Mouse (Mus musculus) CH12.LX (cell line): ENCODE measurements around the gene Leng9. TPM values are rescaled to one million over a fixed set of nuclear protein-coding genes. Genes with fewer than 3 reads are reported as not detected.

Experiments
- DNase-seq: peaks from one replicate; pipeline ENCODE4 v3.0.0-alpha.2; 2013; ENCODE audit errors: extremely low read depth
- H3K27ac ChIP-seq: 2 replicates; pipeline ENCODE4 v1.5.1; 2012; ENCODE audit warnings: low read depth, mild to moderate bottlenecking, control low read depth, moderate library complexity; ENCODE audit not compliant: insufficient read depth
- H3K27me3 ChIP-seq: replicated peaks from 2 replicates; pipeline ENCODE3; 2012; ENCODE audit warnings: inconsistent platforms
- H3K36me3 ChIP-seq, 2 experiments: replicated peaks in 1 of 2; 2 replicates each; pipeline versions ENCODE3 to v1.6.1; 2012; ENCODE audit warnings: inconsistent platforms in 1 of 2, low read length in 1 of 2, mild to moderate bottlenecking in 1 of 2, mixed read lengths in 1 of 2, moderate library complexity in 1 of 2; ENCODE audit not compliant: control insufficient read depth in 1 of 2, insufficient read depth in 1 of 2
- H3K4me1 ChIP-seq, 2 experiments: 2 replicates each; pipeline ENCODE4 v1.6.1; 2012; ENCODE audit warnings: inconsistent platforms in 1 of 2, moderate library complexity in 1 of 2; ENCODE audit not compliant: insufficient read depth in 2 of 2, control insufficient read depth in 1 of 2
- H3K4me2 ChIP-seq: 2 replicates; pipeline ENCODE4 v1.6.1; 2012; ENCODE audit warnings: low read depth, mild to moderate bottlenecking, control low read depth; ENCODE audit not compliant: poor library complexity, insufficient read depth, severe bottlenecking
- H3K4me3 ChIP-seq, 3 experiments: fragments of 150-350 bp in 1 of 3; sonication (generic) in 1 of 3; replicated peaks in 1 of 3; 2 replicates each; pipeline versions ENCODE3 to v1.5.1; 2011 to 2012; ENCODE audit warnings: low read depth in 2 of 3, low read length in 2 of 3, mild to moderate bottlenecking in 2 of 3, moderate library complexity in 2 of 3, control low read depth in 1 of 3, improper control_type of control experiment in 1 of 3, inconsistent platforms in 1 of 3, mixed read lengths in 1 of 3; ENCODE audit not compliant: poor library complexity in 1 of 3
- H3K79me2 ChIP-seq: replicated peaks from 2 replicates; pipeline ENCODE4 v1.6.1; 2012; ENCODE audit warnings: mild to moderate bottlenecking, moderate library complexity; ENCODE audit not compliant: control insufficient read depth, poor library complexity, insufficient read depth, severe bottlenecking; ENCODE audit errors: extremely low read depth
- H3K9ac ChIP-seq: 2 replicates; pipeline ENCODE4 v1.6.1; 2012; ENCODE audit warnings: low read depth, mild to moderate bottlenecking, control low read depth, moderate library complexity; ENCODE audit not compliant: insufficient read depth
- H3K9me3 ChIP-seq: replicated peaks from 2 replicates; pipeline ENCODE3; 2012; ENCODE audit warnings: low read length, inconsistent platforms, mixed read lengths
- BHLHE40 ChIP-seq: IDR thresholded peaks from 2 replicates; pipeline ENCODE4 v1.6.1; 2011; ENCODE audit warnings: mild to moderate bottlenecking, low read depth, low read length, improper control_type of control experiment
- CHD1 ChIP-seq: IDR thresholded peaks from 2 replicates; pipeline ENCODE4 v1.6.1; 2012; ENCODE audit warnings: low read depth, low read length, improper control_type of control experiment, inconsistent platforms
- CHD2 ChIP-seq: IDR thresholded peaks from 2 replicates; pipeline ENCODE4 v1.6.1; 2011; ENCODE audit warnings: low read length, improper control_type of control experiment
- ELF1 ChIP-seq: IDR thresholded peaks from 2 replicates; pipeline ENCODE4 v1.6.1; 2014; ENCODE audit warnings: low read depth, mild to moderate bottlenecking, inconsistent platforms, low read length, improper control_type of control experiment
- EP300 ChIP-seq: IDR thresholded peaks from 2 replicates; pipeline ENCODE4 v1.6.1; 2011; ENCODE audit warnings: low read length, improper control_type of control experiment
- ETS1 ChIP-seq: conservative IDR thresholded peaks from 2 replicates; pipeline ENCODE4 v1.6.1; 2012; ENCODE audit warnings: low read depth, mild to moderate bottlenecking, inconsistent platforms, low read length, improper control_type of control experiment, moderate library complexity
- GABPA ChIP-seq: IDR thresholded peaks from 2 replicates; pipeline ENCODE4 v1.6.1; 2012; ENCODE audit warnings: low read depth, low read length, improper control_type of control experiment, inconsistent platforms; ENCODE audit not compliant: insufficient replicate concordance
- JUN ChIP-seq: IDR thresholded peaks from 2 replicates; pipeline ENCODE4 v1.6.1; 2011; ENCODE audit warnings: low read depth, mild to moderate bottlenecking, low read length, improper control_type of control experiment, moderate library complexity; ENCODE audit not compliant: insufficient read depth
- JUND ChIP-seq: conservative IDR thresholded peaks from 2 replicates; pipeline ENCODE4 v1.6.1; 2011; ENCODE audit warnings: low read depth, low read length, improper control_type of control experiment
- KAT2A ChIP-seq: IDR thresholded peaks from 2 replicates; pipeline ENCODE4 v1.6.1; 2012; ENCODE audit warnings: low read length, improper control_type of control experiment, inconsistent platforms; ENCODE audit not compliant: insufficient replicate concordance
- MAFK ChIP-seq: IDR thresholded peaks from 2 replicates; pipeline ENCODE4 v1.6.1; 2011; ENCODE audit warnings: low read length, improper control_type of control experiment; ENCODE audit not compliant: insufficient replicate concordance
- MAX ChIP-seq: IDR thresholded peaks from 2 replicates; pipeline ENCODE4 v1.6.1; 2011; ENCODE audit warnings: low read length, improper control_type of control experiment
- MAZ ChIP-seq: IDR thresholded peaks from 2 replicates; pipeline ENCODE4 v1.6.1; 2012; ENCODE audit warnings: low read depth, mild to moderate bottlenecking, inconsistent platforms, low read length, improper control_type of control experiment, moderate library complexity
- MEF2A ChIP-seq: IDR thresholded peaks from 2 replicates; pipeline ENCODE4 v1.6.1; 2014; ENCODE audit warnings: low read depth, mild to moderate bottlenecking, inconsistent platforms, low read length, improper control_type of control experiment, borderline replicate concordance
- NELFE ChIP-seq: IDR thresholded peaks from 2 replicates; pipeline ENCODE4 v1.6.1; 2011; ENCODE audit warnings: low read depth, low read length, improper control_type of control experiment
- PAX5 ChIP-seq: IDR thresholded peaks from 2 replicates; pipeline ENCODE4 v1.6.1; 2012; ENCODE audit warnings: low read length, inconsistent platforms, mixed read lengths
- POLR2AphosphoS2 ChIP-seq: IDR thresholded peaks from 2 replicates; pipeline ENCODE4 v1.6.1; 2011; ENCODE audit warnings: low read depth, low read length, improper control_type of control experiment
- RAD21 ChIP-seq: IDR thresholded peaks from 2 replicates; pipeline ENCODE4 v1.6.1; 2011; ENCODE audit warnings: low read depth, mild to moderate bottlenecking, low read length, improper control_type of control experiment, moderate library complexity
- RCOR1 ChIP-seq: conservative IDR thresholded peaks from 2 replicates; pipeline ENCODE4 v1.6.1; 2012; ENCODE audit warnings: low read depth, mild to moderate bottlenecking, inconsistent platforms, low read length, improper control_type of control experiment
- SMC3 ChIP-seq: IDR thresholded peaks from 2 replicates; pipeline ENCODE4 v1.6.1; 2011; ENCODE audit warnings: low read depth, low read length, improper control_type of control experiment
- TBP ChIP-seq: conservative IDR thresholded peaks from 2 replicates; pipeline ENCODE4 v1.6.1; 2011; ENCODE audit warnings: low read depth, low read length, improper control_type of control experiment
- TCF12 ChIP-seq: IDR thresholded peaks from 2 replicates; pipeline ENCODE4 v1.6.1; 2014; ENCODE audit warnings: low read depth, mild to moderate bottlenecking, inconsistent platforms, low read length, improper control_type of control experiment
- USF1 ChIP-seq: IDR thresholded peaks from 2 replicates; pipeline ENCODE4 v1.6.1; 2014; ENCODE audit warnings: low read depth, mild to moderate bottlenecking, inconsistent platforms, low read length, improper control_type of control experiment
- ZC3H11A ChIP-seq: IDR thresholded peaks from 2 replicates; pipeline ENCODE4 v1.6.1; 2012; ENCODE audit warnings: low read depth, mild to moderate bottlenecking, inconsistent platforms, low read length, improper control_type of control experiment
- ZMIZ1 ChIP-seq: IDR thresholded peaks from 2 replicates; pipeline ENCODE4 v1.6.1; 2012; ENCODE audit warnings: low read depth, mild to moderate bottlenecking, inconsistent platforms, low read length, improper control_type of control experiment
- ZNF384 ChIP-seq: IDR thresholded peaks from 2 replicates; pipeline ENCODE4 v1.6.1; 2012; ENCODE audit warnings: low read depth, low read length, improper control_type of control experiment, inconsistent platforms
- dilution Hi-C: fragments of 300-500 bp; cut with MboI; formaldehyde crosslinking; loops from 2 replicates; pipeline ENCODE4 v1.14.3; 2020; ENCODE audit warnings: low sequenced_read_pairs; ENCODE audit not compliant: extremely low pct_unique_long_range_greater_than_20kb, extremely low pct_ligation_motif_present
- in situ Hi-C: fragments of 300-500 bp; cut with MboI; formaldehyde crosslinking; loops from 3 replicates; pipeline ENCODE4 v1.14.3; 2019; ENCODE audit warnings: low sequenced_read_pairs, low pct_ligation_motif_present, low pct_unique_long_range_greater_than_20kb, mixed read lengths
- polyA plus RNA-seq: library from polyadenylated mRNA; unstranded; fragments of >175 nt; gene quantifications from 2 replicates; pipeline ENCODE4 v1.2.1, GENCODE M21; 2012; ENCODE audit warnings: low read depth; ENCODE audit not compliant: insufficient read length
- total RNA-seq, 2 experiments: library from RNA; depleted of rRNA; stranded (reverse); fragments of 300-350 nt in 1 of 2; fragments of >200 nt in 1 of 2; gene quantifications; 2 replicates each; pipeline ENCODE4 v1.2.3; 2012 to 2014

Leng9 gene
- total and polyA plus RNA-seq, 3 experiments = 1.1 to 1.2 (median 1.2) TPM

DNA sequence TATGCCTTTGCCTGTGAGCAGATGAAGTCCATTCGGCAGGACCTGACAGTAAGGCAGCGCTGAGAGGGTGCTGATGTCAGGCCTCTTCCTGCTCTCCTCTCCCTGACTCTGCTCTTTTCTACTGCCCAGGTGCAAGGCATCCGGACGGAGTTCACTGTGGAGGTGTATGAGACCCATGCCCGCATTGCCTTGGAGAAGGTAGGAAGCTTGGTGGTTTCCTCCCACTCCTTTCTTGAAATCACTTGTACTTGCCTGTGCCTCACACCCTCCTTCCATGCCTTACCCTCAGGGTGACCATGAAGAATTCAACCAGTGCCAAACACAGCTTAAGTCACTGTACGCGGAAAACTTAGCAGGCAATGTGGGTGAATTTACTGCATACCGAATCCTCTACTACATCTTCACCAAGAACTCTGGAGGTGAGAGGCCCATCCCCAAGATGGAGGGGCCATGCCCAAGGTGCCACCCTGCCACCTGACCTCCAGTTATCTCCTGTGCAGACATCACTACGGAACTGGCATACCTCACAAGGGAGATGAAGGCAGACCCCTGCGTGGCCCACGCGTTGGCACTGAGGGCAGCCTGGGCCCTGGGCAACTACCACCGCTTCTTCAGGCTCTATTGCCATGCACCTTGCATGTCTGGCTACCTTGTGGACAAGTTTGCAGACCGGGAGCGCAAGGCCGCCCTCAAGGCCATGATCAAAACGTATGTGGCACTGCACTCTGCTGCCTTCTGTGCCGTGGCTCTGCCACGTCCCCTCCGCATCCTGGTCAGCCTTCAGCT is 5.2 kb downstream of the Leng9 start:
- dilution Hi-C loops = no loop called here
- no peaks in the 10 kb centered on the region for H3K27me3 ChIP-seq
- no peak overlapping the region for H3K4me2 ChIP-seq
- no peak for TF ChIP-seq GABPA
- TF ChIP-seq BHLHE40 = no peak
- TF ChIP-seq ZMIZ1 = no peak
- TF ChIP-seq MAX = no peak
- no peak for TF ChIP-seq ZC3H11A
- no peak for TF ChIP-seq TCF12
- TF ChIP-seq CHD2 = no peak
- TF ChIP-seq RCOR1 = no peak
- TF ChIP-seq MAFK = no peak
- no peak for TF ChIP-seq TBP
- no peak for TF ChIP-seq KAT2A
- no peak for TF ChIP-seq JUND
- TF ChIP-seq MAZ = no peak
- TF ChIP-seq JUN = no peak
- TF ChIP-seq ETS1 = no peak
- no peak for TF ChIP-seq CHD1
- H3K27ac ChIP-seq = no peak overlapping the region
- H3K36me3 ChIP-seq = peaks cover 78 to 86% of the 10 kb centered on the region in 2 experiments
- H3K4me3 ChIP-seq = no peak overlapping the region
- peaks cover 2% of the 10 kb centered on the region; the same call in 1 of the 2 replicates for H3K79me2 ChIP-seq
- peaks cover 16 to 45% of the 10 kb centered on the region in 2 experiments for H3K4me1 ChIP-seq
- in situ Hi-C loops = no loop called here
- DNase-seq = no peak
- H3K9ac ChIP-seq = no peak overlapping the region
- H3K9me3 ChIP-seq = no peaks in the 10 kb centered on the region

DNA sequence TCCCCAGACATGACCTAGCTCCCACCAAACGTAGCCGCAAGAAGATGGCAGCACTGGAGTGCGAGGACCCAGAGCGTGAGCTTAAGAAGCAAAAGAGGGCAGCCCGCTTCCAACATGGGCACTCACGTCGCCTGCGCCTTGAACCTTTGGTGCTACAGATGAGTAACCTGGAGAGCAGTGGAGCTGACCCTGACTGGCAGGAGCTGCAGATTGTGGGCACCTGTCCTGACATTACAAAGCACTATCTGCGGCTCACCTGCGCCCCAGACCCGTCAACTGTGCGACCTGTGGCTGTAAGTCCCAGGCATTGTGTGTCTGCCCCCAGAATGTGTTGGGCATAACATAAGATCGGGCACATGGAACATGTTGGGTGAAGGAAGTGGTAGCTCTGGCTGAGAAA is 6.1 kb downstream of the Leng9 start:
- H3K9me3 ChIP-seq = no peaks in the 10 kb centered on the region
- no peak overlapping the region for H3K27ac ChIP-seq
- H3K36me3 ChIP-seq = peaks cover 87 to 95% of the 10 kb centered on the region in 2 experiments
- DNase-seq = no peak
- no peaks in the 10 kb centered on the region for H3K27me3 ChIP-seq
- peaks cover 8% of the 10 kb centered on the region for H3K79me2 ChIP-seq
- no peak overlapping the region for H3K4me3 ChIP-seq
- H3K4me1 ChIP-seq = peaks cover 16 to 54% of the 10 kb centered on the region in 2 experiments
- H3K9ac ChIP-seq = no peak overlapping the region
- H3K4me2 ChIP-seq = no peak overlapping the region
- TF ChIP-seq SMC3 = no peak
- TF ChIP-seq JUN = no peak
- TF ChIP-seq CHD2 = no peak
- no peak for TF ChIP-seq ETS1
- no peak for TF ChIP-seq ELF1
- no peak for TF ChIP-seq TBP
- no peak for TF ChIP-seq NELFE
- TF ChIP-seq PAX5 = no peak
- TF ChIP-seq CHD1 = no peak
- no peak for TF ChIP-seq POLR2AphosphoS2
- TF ChIP-seq RAD21 = no peak
- TF ChIP-seq TCF12 = no peak
- TF ChIP-seq EP300 = no peak
- TF ChIP-seq ZNF384 = no peak
- TF ChIP-seq MEF2A = no peak
- no peak for TF ChIP-seq BHLHE40
- no peak for TF ChIP-seq USF1
- no peak for TF ChIP-seq ZMIZ1
- in situ Hi-C loops = no loop called here
- dilution Hi-C loops = no loop called here
